Mouse (Mus musculus): ENCODE measurements around the gene Zfp354b. TPM values are rescaled to one million over a fixed set of nuclear protein-coding genes. Genes with fewer than 3 reads are reported as not detected.

Gene Zfp354b
- 1 to 10 TPM; 1.9 to 2.4 TPM for total RNA-seq (2021)
- long read RNA-seq, experiment 1, partial matches to known transcripts = 0 of 2 reads
- long read RNA-seq, experiment 1, other reads (novel, unspliced or antisense) = 0 of 2 reads
- long read RNA-seq, experiment 2, partial matches to known transcripts = 0 of 4 reads
- long read RNA-seq, experiment 2, other reads (novel, unspliced or antisense) = 3 of 4 reads

- TF ChIP-seq CTCF (IDR thresholded peaks at IDR 0.05) = no peak
- intact Hi-C loops (cut with DNase I) = loop anchor here (1.0 to 5.0 kb wide), 2 partner anchors 104 to 128 kb away; partner anchors contain the start of genes Zfp354a and Zfp354c
- DNase-seq = peak; percentile 88
- Histone ChIP-seq H3K27ac (peak within 1 kb of the TSS; percentile 86), H3K4me3 (peak within 1 kb of the TSS; percentile 89)
Observed at GRCm38 (mm10) chr11:50931451-50931866, at the start of gene Zfp354b. Gene Zfp354b, minus strand, starts transcription at chr11:50931633.

DNA sequence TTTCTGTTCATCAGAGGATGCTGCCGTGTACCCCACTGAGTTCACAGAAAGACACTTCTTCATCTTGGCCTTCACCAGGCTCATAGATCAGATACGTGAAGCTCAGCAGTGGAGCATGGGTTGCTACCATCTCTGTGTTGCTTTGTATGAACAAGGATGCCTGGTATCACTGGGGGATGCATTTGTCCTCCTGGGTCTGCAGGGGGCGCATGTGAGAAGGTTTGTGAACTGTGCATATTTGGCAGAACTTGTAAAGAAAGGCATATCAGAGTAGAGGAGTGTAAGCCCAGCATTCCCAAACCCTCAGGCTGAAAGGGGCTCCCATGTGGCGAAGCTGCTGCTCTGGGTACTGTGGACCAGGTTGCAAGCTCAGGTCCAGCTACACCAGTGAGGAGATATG is 45.8 kb upstream of the Zfp354b start:
- intact Hi-C loops (cut with DNase I) = no loop called here
- no peak for DNase-seq
- no peak overlapping the region for H3K27ac ChIP-seq
- no peak overlapping the region for H3K4me3 ChIP-seq
- no peak for TF ChIP-seq CTCF (IDR thresholded peaks at IDR 0.05)

DNA sequence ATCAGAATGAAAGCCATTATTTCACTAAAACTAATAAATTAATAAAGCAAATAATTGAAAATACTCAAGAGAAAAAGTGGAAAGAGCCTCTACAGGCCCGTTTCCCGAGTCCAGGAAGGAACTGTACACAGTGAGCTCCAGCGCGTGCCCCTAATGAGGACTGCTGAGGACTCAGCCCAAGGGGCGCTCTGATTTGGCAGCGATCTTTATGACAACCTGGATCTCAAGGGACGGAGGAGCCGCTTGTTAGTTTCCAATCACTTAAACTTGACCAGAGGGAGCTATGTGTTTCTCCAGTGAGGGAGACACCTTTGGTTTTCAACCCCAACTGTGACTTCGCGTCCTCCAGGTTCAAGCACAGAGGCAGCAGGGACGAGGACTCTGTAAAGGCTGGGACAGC is 34.8 kb upstream of the Zfp354b start, which contains the start of gene Olfr1378:
Gene Olfr1378 (plus strand): TSS at position 301 of the 400 bp plus-strand sequence.
- H3K27ac ChIP-seq = no peak within 1 kb of the TSS
- DNase-seq = no peak
- TF ChIP-seq CTCF (IDR thresholded peaks at IDR 0.05) = no peak
- no peak within 1 kb of the TSS for H3K4me3 ChIP-seq
- intact Hi-C loops (cut with DNase I) = no loop called here

GRCm38 (mm10) chr11:50964886-50965285 is 33.5 kb upstream of the Zfp354b start:
- DNase-seq = no peak
- no peak overlapping the region for H3K4me3 ChIP-seq
- no peak overlapping the region for H3K27ac ChIP-seq
- intact Hi-C loops (cut with DNase I) = no loop called here
- no peak for TF ChIP-seq CTCF (IDR thresholded peaks at IDR 0.05)

GRCm38 (mm10) chr11:50953665-50954064 is 22.2 kb upstream of the Zfp354b start, which contains the start of gene Prop1:
Gene Prop1, minus strand, starts transcription at chr11:50953765.
- no peak for DNase-seq
- intact Hi-C loops (cut with DNase I) = no loop called here

DNA sequence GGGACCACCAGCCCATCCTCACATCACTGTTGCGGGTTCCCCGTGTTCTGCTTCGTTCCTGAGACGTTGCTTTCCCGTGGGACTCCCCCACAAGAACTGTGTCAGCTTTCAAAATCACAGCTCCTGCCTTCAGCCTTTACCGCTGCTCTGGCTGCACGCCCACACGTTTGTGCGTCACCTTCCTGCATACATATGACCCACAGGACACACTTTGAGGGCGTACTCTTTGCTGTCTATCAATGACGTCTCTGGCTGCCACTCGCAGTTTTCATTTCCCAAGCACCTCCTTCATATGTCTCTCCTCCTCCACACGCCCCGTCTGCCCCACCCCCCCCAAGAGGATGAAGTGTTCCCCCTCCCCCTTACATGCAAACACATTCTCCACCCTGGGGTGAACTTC is 20.9 kb upstream of the Zfp354b start:
- TF ChIP-seq CTCF (IDR thresholded peaks at IDR 0.05) = no peak
- H3K27ac ChIP-seq = no peak overlapping the region
- no peak overlapping the region for H3K4me3 ChIP-seq
- intact Hi-C loops (cut with DNase I) = no loop called here
- DNase-seq = no peak

More at GRCm38 (mm10) chr11:50953665-50954064, 22.2 kb upstream of the Zfp354b start, which contains the start of gene Prop1:
- TF ChIP-seq CTCF (IDR thresholded peaks at IDR 0.05) = no peak
- no peak within 1 kb of the TSS for H3K4me3 ChIP-seq
- H3K27ac ChIP-seq = no peak within 1 kb of the TSS

DNA sequence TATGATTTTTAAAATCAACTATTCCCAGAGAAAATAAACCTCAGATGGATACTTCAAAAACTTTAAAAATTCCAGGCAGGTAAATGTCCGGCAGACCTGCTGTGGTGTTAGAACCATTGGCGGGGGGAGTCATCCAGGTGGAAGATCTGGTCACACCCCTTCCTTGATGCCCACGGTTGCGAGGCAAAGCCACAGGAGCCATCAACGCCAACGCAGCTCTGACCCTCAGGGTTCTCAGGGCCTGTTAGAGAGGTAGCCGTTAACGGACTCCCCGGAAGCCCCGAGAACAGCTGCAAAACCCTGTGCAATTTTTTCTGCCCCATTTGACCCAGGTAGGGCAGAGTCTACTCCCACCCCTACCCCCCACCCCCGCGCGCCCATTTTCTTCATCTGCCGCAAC is 12.1 kb upstream of the Zfp354b start, which contains the start of gene 4933414I15Rik:
Gene 4933414I15Rik (minus strand): TSS at position 260 of the 400 bp plus-strand sequence.
- intact Hi-C loops (cut with DNase I) = loop anchor here (5.0 kb wide), 1 partner anchor 589 kb away; no protein-coding TSS in a partner anchor
- no peak for DNase-seq
- no peak for TF ChIP-seq CTCF (IDR thresholded peaks at IDR 0.05)

DNA sequence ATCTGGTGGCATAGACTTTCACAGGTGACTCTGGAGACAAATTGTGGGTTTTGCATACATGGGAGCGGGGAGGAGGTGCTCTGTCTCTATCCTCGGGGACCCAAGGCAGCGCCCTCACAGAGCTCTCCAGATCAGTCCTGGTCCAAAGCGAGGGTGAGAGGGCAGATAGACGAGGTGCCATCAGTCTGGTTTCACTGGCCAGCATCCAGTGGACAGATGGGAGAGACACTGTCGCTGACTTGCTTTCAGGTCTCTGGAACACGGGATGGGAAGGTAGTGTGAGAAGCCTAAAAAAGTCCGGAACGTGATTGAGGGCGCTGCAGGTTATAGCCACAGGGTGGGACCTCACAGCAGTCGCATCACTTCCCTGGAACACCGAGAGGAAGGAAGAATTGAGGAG is 11.0 kb upstream of the Zfp354b start:
- no peak overlapping the region for H3K27ac ChIP-seq
- intact Hi-C loops (cut with DNase I) = loop anchor here (5.0 kb wide), 1 partner anchor 590 kb away; no protein-coding TSS in a partner anchor
- DNase-seq = no peak
- no peak overlapping the region for H3K4me3 ChIP-seq
- TF ChIP-seq CTCF (IDR thresholded peaks at IDR 0.05) = no peak

More for the DNA sequence above, 12.1 kb upstream of the Zfp354b start, which contains the start of gene 4933414I15Rik:
- Histone ChIP-seq H3K27ac (no peak within 1 kb of the TSS), H3K4me3 (no peak within 1 kb of the TSS)

DNA sequence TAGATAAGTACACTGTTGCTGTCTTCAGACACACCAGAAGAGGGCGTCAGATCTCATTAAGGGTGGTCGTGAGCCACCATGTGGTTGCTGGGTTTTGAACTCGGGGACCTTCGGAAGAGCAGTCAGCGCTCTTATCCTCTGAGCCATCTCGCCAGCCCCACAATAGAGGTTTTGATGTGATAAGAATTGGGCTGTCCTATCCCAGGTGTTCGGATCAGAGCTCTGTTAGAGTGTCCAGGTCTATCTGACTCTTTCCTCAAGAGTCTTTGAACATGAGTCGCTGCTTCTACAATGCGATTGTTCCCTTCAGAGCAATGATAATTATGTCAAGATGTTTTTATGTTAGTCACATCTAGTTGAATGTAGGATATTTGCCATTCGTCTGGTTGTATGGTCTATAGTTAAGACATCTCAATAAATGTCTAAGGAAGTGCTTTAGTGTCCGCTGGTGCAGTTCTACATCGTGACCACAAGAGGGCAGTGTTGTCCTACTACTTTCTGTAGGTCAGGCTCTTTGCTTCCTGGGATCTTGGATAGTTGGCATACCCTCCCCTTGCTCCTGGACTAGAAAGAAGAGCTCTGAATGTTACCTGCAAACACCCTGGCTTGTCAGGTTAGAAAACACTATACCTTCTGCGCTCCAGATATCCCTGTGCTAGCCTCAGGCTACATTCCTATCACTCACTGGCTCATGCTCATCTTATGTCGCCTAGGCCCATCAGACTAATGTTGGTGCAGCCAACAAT is 8.4 kb upstream of the Zfp354b start:
- intact Hi-C loops (cut with DNase I) = loop anchor here (1.0 to 5.0 kb wide), 2 partner anchors 94 to 593 kb away; no protein-coding TSS in a partner anchor
- H3K4me3 ChIP-seq = no peak overlapping the region
- H3K27ac ChIP-seq = no peak overlapping the region
- peak; percentile 80 for TF ChIP-seq CTCF (IDR thresholded peaks at IDR 0.05)
- no peak for DNase-seq

DNA sequence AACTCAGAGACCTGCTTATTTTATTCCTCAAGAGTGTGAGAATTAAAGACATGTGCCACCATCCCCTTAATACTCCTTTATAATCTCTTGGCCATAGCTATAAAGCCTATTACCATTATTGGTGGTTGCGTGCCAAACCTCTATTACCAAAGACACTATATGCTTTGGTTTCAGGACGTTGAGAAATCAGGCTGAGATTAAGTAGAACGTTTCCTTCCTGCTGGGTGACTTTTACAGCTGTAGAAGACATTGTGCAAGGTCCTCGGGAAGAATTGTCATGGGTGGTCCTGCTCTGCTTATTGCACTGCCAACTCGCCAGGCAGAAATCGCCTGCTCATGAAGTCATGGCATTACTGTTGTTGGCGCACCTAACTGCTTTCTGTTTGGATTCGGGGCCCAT is 7.0 kb upstream of the Zfp354b start:
- DNase-seq = no peak
- Histone ChIP-seq H3K4me3 (no peak overlapping the region), H3K27ac (no peak overlapping the region)
- intact Hi-C loops (cut with DNase I) = no loop called here
- TF ChIP-seq CTCF (IDR thresholded peaks at IDR 0.05) = no peak

DNA sequence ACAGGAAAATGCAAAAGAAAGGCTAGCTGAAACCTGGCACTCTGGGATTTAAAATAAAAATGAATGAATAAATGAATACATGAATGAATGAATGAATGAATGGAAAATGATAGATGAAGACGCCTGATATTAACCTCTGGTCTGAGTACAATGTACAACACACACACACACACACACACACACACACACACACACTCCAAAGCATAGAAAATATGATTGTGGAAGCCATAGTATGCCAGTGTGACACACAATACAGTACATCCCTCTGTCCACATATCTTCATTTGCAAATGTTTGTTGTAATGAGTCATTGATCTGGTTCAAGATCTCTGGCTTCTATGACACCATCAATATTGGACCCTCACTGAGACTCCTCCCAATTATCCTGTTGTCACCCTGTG is 607 bp upstream of the Zfp354b start:
- peak overlapping the region; percentile 89 for H3K4me3 ChIP-seq
- intact Hi-C loops (cut with DNase I) = loop anchor here (5.0 kb wide), 1 partner anchor 105 kb away; the partner anchor contains the start of gene Zfp354c

DNA sequence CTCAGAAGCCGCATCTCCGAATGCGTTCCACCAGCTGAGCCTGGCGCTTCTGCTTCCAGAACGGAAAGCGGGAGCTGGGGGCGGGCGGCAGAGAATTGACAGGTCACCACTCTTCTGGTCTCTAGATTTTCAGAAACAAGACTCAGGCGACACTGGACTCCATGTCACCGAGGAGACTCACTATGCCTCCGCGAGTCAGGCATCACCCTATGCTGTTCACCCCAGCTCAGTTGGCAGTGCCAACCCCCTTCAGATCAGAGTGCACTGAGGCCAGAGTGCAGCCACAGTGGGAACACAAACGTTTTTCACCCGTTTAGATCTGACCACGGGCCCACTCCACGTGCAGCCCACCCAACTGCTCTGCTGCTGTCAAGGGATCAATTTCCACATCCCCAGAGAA is 412 bp downstream of the Zfp354b start:
- intact Hi-C loops (cut with DNase I) = loop anchor here (1.0 to 5.0 kb wide), 2 partner anchors 104 to 128 kb away; partner anchors contain the start of genes Zfp354a and Zfp354c
- peak overlapping the region; percentile 86 for H3K27ac ChIP-seq
- no peak for DNase-seq
- H3K4me3 ChIP-seq = peak overlapping the region; percentile 89
- no peak for TF ChIP-seq CTCF (IDR thresholded peaks at IDR 0.05)

More for the DNA sequence above, 607 bp upstream of the Zfp354b start:
- H3K27ac ChIP-seq = no peak overlapping the region; the same call in 1 of the 2 replicates
- TF ChIP-seq CTCF (IDR thresholded peaks at IDR 0.05) = no peak
- no peak for DNase-seq
